Mouse (Mus musculus) spleen, postnatal 14 days (tissue): ENCODE results near the gene Vmn1r114.
"Not testable (repeated sequence)": the region's sequence is repeated elsewhere in the genome, so short reads cannot be mapped to it uniquely, and the experiment has no call there.

ENCODE experiments used
- DNase-seq, 2 experiments: peaks; one replicate each; pipeline ENCODE4 v3.0.0; 2021 to 2022; ENCODE audit warnings: low spot score in 2 of 2

Vmn1r114 gene

GRCm38 (mm10) chr7:20812086-20812485, at the start of gene Vmn1r114:
Gene Vmn1r114 (minus strand): TSS chr7:20812186.
- not testable (repeated sequence) for DNase-seq

GRCm38 (mm10) chr7:20844885-20845284, 32.9 kb upstream of the Vmn1r114 start, which contains the start of gene Vmn1r115:
Gene Vmn1r115 (minus strand): TSS chr7:20844985.
- DNase-seq, result not testable (repeated sequence)

DNA sequence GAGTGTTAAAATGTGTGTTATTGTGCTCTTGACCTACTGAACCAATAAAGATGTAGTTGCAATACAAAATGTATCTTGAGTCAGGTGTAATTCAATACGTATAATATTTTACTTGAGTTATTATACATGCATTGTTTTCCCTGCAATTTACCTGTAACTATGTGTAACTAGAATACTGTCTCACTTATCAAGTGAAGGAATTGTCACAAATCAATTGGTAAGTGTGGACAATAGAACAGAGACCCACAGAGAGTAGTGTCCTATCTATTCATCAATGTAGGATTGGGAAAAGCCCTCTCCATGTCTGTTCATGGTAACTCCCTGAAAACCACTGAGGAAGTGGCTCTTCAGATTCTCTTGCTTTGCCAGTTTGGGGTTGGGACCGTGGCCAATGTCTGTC, 25.0 kb downstream of the Vmn1r114 start, which contains the start of gene Vmn1r113:
Gene Vmn1r113 (plus strand): TSS at position 301 of the 400 bp plus-strand sequence.
- DNase-seq, result not testable (repeated sequence)

GRCm38 (mm10) chr7:20770885-20771284, 41.1 kb downstream of the Vmn1r114 start, which contains the start of gene Vmn1r112:
Gene Vmn1r112 (plus strand): TSS chr7:20771185.
- DNase-seq, result not testable (repeated sequence)
